In the genomic region with DNA sequence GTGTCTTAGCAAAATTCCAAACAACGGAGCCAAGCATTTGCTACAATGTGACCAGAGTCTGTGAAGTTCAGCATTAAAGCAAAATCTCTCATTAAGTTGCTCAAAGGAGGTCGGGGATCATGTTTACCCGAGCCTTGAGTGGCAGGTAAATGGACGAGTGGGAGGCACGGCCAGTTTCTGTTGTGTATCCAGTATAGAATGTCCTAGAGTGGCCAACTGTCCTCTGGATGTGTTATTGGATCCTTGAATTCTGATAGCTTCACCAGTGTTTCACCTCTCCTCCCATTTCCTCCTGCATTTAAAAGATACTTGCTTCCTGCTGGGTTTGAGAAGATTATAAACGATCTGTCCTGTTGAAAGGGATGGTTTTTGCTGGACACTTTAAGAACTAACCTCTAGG, we compare ENCODE assay signal across 22 mouse cellular contexts. TPM values are rescaled to one million over a fixed set of nuclear protein-coding genes. Genes with fewer than 3 reads are reported as not detected.
DNase-seq lines count a peak whose midpoint lies in the region; ATAC-seq lines count a peak whose summit lies in the region.
"Had no signal": no experiment of that assay in that cellular context is flagged by ENCODE, and none has a peak within 500 bp of the region (broad histone marks: within the 10 kb centered on the region; RNA-seq: fewer than 3 reads in every experiment).

No protein-coding gene starts in this region.

- H3K36me3 ChIP-seq in heart, embryonic 13.5 days: no peaks in the 10 kb centered on the region
- H3K36me3 ChIP-seq in heart, embryonic 12.5 days: no peaks in the 10 kb centered on the region
- H3K36me3 ChIP-seq in liver, embryonic 12.5 days: no peaks in the 10 kb centered on the region
- no peaks in the 10 kb centered on the region for H3K36me3 ChIP-seq in liver, embryonic 11.5 days (ENCODE audit: control insufficient read depth, insufficient read depth, low read length)
- no peaks in the 10 kb centered on the region for H3K36me3 ChIP-seq in embryonic facial prominence, embryonic 12.5 days
- H3K36me3 ChIP-seq: heart, embryonic 10.5 days; midbrain, embryonic 10.5 days; neural tube, embryonic 13.5 days had no signal

- H3K27ac ChIP-seq in heart, embryonic 13.5 days (replicated peaks): 0 out of 2 replicates have a peak overlapping the region, but pooled peaks have one; percentile 12
- no peak overlapping the region; the same call in 1 of the 2 replicates for H3K27ac ChIP-seq in heart, embryonic 12.5 days (ENCODE audit: poor library complexity, severe bottlenecking)
- H3K27ac ChIP-seq in liver, embryonic 12.5 days: no peak overlapping the region
- H3K27ac ChIP-seq in liver, embryonic 11.5 days (ENCODE audit: low read depth, low read length): no peak overlapping the region; the same call in 1 of the 2 replicates
- H3K27ac ChIP-seq in embryonic facial prominence, embryonic 12.5 days: no peak overlapping the region
- H3K27ac ChIP-seq: heart, embryonic 10.5 days; hindbrain, postnatal 0 days; liver, embryonic 14.5 days; midbrain, embryonic 10.5 days; neural tube, embryonic 13.5 days had no signal

- no peaks in the 10 kb centered on the region for H3K27me3 ChIP-seq in heart, embryonic 13.5 days (replicated peaks)
- H3K27me3 ChIP-seq in heart, embryonic 12.5 days (replicated peaks): no peaks in the 10 kb centered on the region
- 0 out of 2 replicates have a peak, but pooled peaks cover 4% of the 10 kb centered on the region for H3K27me3 ChIP-seq in liver, embryonic 12.5 days (replicated peaks)
- no peaks in the 10 kb centered on the region for H3K27me3 ChIP-seq in liver, embryonic 11.5 days (replicated peaks; ENCODE audit: control insufficient read depth, insufficient read depth, low read length)
- H3K27me3 ChIP-seq in embryonic facial prominence, embryonic 12.5 days: 0 out of 2 replicates have a peak, but pooled peaks cover 3% of the 10 kb centered on the region
- H3K27me3 ChIP-seq: neural tube, embryonic 13.5 days had no signal

- DNase-seq in liver, embryonic 11.5 days (ENCODE audit: low spot score): no peak
- peak; percentile 62 for DNase-seq in skeletal muscle tissue, adult 2 months (ENCODE audit: low read depth, low spot score)
- DNase-seq in left cerebral cortex, adult 8-10 months (ENCODE audit: low spot score in 2 of 2): no peak
- no peak for DNase-seq in left cerebral cortex, postnatal 10 days (ENCODE audit: extremely low spot score in 1 of 2, low spot score in 2 of 2)
- DNase-seq: adrenal gland, postnatal 36 days; cerebellum, adult 9-10 months; heart, postnatal 36 days; kidney, adult 18-20 months; layer of hippocampus, adult 9-11 months; right cerebral cortex, postnatal 14 days; thymus, postnatal 14 days had no signal

- no peak overlapping the region for H3K4me3 ChIP-seq in heart, embryonic 13.5 days
- H3K4me3 ChIP-seq in heart, embryonic 12.5 days: no peak overlapping the region
- no peak overlapping the region for H3K4me3 ChIP-seq in liver, embryonic 12.5 days
- no peak overlapping the region for H3K4me3 ChIP-seq in liver, embryonic 11.5 days (ENCODE audit: low read depth, low read length)
- no peak overlapping the region for H3K4me3 ChIP-seq in embryonic facial prominence, embryonic 12.5 days
- H3K4me3 ChIP-seq: heart, embryonic 10.5 days; midbrain, embryonic 10.5 days; neural tube, embryonic 13.5 days had no signal

- H3K4me2 ChIP-seq in heart, embryonic 13.5 days: no peak overlapping the region
- no peak overlapping the region for H3K4me2 ChIP-seq in heart, embryonic 12.5 days
- H3K4me2 ChIP-seq in liver, embryonic 12.5 days: no peak overlapping the region
- no peak overlapping the region for H3K4me2 ChIP-seq in liver, embryonic 11.5 days
- H3K4me2 ChIP-seq in embryonic facial prominence, embryonic 12.5 days (replicated peaks): no peak overlapping the region
- H3K4me2 ChIP-seq: neural tube, embryonic 13.5 days had no signal

- no peaks in the 10 kb centered on the region for H3K9me3 ChIP-seq in heart, embryonic 13.5 days
- H3K9me3 ChIP-seq in heart, embryonic 12.5 days (replicated peaks): no peaks in the 10 kb centered on the region
- no peaks in the 10 kb centered on the region for H3K9me3 ChIP-seq in liver, embryonic 12.5 days (replicated peaks)
- no peaks in the 10 kb centered on the region for H3K9me3 ChIP-seq in liver, embryonic 11.5 days (ENCODE audit: control insufficient read depth, low read length)
- no peaks in the 10 kb centered on the region for H3K9me3 ChIP-seq in embryonic facial prominence, embryonic 12.5 days
- H3K9me3 ChIP-seq: heart, embryonic 10.5 days; midbrain, embryonic 10.5 days; neural tube, embryonic 13.5 days had no signal

- H3K9ac ChIP-seq in heart, embryonic 13.5 days: no peak overlapping the region
- H3K9ac ChIP-seq in heart, embryonic 12.5 days: no peak overlapping the region
- no peak overlapping the region for H3K9ac ChIP-seq in liver, embryonic 12.5 days
- H3K9ac ChIP-seq in liver, embryonic 11.5 days (ENCODE audit: low read depth, low read length): no peak overlapping the region
- no peak overlapping the region for H3K9ac ChIP-seq in embryonic facial prominence, embryonic 12.5 days
- H3K9ac ChIP-seq: liver, embryonic 14.5 days; neural tube, embryonic 13.5 days had no signal

- ATAC-seq in heart, embryonic 13.5 days (ENCODE audit: extremely low read depth, insufficient number of reproducible peaks, low FRiP score, low TSS enrichment): no peak
- no peak for ATAC-seq in heart, embryonic 12.5 days (ENCODE audit: insufficient number of reproducible peaks, low FRiP score)
- 0 out of 2 replicates have a peak, but pooled peaks have one; percentile 42 for ATAC-seq in liver, embryonic 12.5 days
- ATAC-seq in liver, embryonic 11.5 days (replicated peaks; ENCODE audit: low FRiP score): no peak
- peak; percentile 37; the same call in 1 of the 2 replicates for ATAC-seq in embryonic facial prominence, embryonic 12.5 days (ENCODE audit: insufficient number of reproducible peaks, insufficient read depth, low FRiP score, low TSS enrichment)
- ATAC-seq: forebrain, embryonic 16.5 days; hindbrain, postnatal 0 days; Patski had no signal

- intact Hi-C loops in left cerebral cortex, postnatal 10 days (cut with DNase I): no loop called here

- 46% methylated on average over 6 of the region's 6 CpGs for WGBS in heart, embryonic 13.5 days
- WGBS in heart, embryonic 12.5 days: 45% methylated on average over 6 of the region's 6 CpGs
- WGBS in liver, embryonic 12.5 days (ENCODE audit: insufficient replicate concordance): 47% methylated on average over 6 of the region's 6 CpGs
- 50% methylated on average over 6 of the region's 6 CpGs for WGBS in liver, embryonic 11.5 days
- 15% methylated on average over 6 of the region's 6 CpGs for WGBS in embryonic facial prominence, embryonic 12.5 days

- peaks cover 44% of the 10 kb centered on the region for H3K4me1 ChIP-seq in heart, embryonic 13.5 days
- H3K4me1 ChIP-seq in heart, embryonic 12.5 days (replicated peaks): peaks cover 23% of the 10 kb centered on the region
- H3K4me1 ChIP-seq in liver, embryonic 12.5 days: peaks cover 28% of the 10 kb centered on the region
- peaks cover 8% of the 10 kb centered on the region for H3K4me1 ChIP-seq in liver, embryonic 11.5 days (replicated peaks; ENCODE audit: control insufficient read depth, insufficient read depth, low read length)
- H3K4me1 ChIP-seq in embryonic facial prominence, embryonic 12.5 days: peaks cover 45% of the 10 kb centered on the region

RNA-seq across cellular contexts. Expression of gene Cped1, which starts 14.4 kb away (rescaled TPM):
- 5.8 and 6.0 TPM in 2 replicates for polyA plus RNA-seq in heart, embryonic 13.5 days (2015; fragmentation: Nextera tagmentation; extraction: Ambion mirVana)
- 5.2 and 6.0 TPM in 2 replicates for polyA plus RNA-seq in heart, embryonic 12.5 days (2016; fragmentation: Nextera tagmentation; extraction: Ambion mirVana)
- 3.6 and 4.1 TPM in 2 replicates for polyA plus RNA-seq in liver, embryonic 12.5 days (2016; fragmentation: Nextera tagmentation; extraction: Ambion mirVana)
- 6.9 TPM in 2 replicates for polyA plus RNA-seq in liver, embryonic 11.5 days (2014; fragmentation: Nextera tagmentation; extraction: Ambion mirVana)
- polyA plus RNA-seq in embryonic facial prominence, embryonic 12.5 days (2016; fragmentation: Nextera tagmentation; extraction: Ambion mirVana): 34.7 and 35.9 TPM in 2 replicates
- total RNA-seq in left cerebral cortex, adult 8-10 months (2022): 1 to 10 TPM; 3.9 to 5.7 (median 4.8) TPM
- 1 to 10 TPM; 1.9 to 2.0 TPM for total RNA-seq in left cerebral cortex, postnatal 10 days (2021)

RNA-seq across cellular contexts. Expression of gene Ing3, which starts 50.7 kb away (rescaled TPM):
- polyA plus RNA-seq in heart, embryonic 13.5 days (2015; fragmentation: Nextera tagmentation; extraction: Ambion mirVana): 30.4 and 36.3 TPM in 2 replicates
- 32.9 and 37.8 TPM in 2 replicates for polyA plus RNA-seq in heart, embryonic 12.5 days (2016; fragmentation: Nextera tagmentation; extraction: Ambion mirVana)
- polyA plus RNA-seq in liver, embryonic 12.5 days (2016; fragmentation: Nextera tagmentation; extraction: Ambion mirVana): 21.8 and 24.9 TPM in 2 replicates
- polyA plus RNA-seq in liver, embryonic 11.5 days (2014; fragmentation: Nextera tagmentation; extraction: Ambion mirVana): 28.4 and 29.2 TPM in 2 replicates
- 59.3 and 64.1 TPM in 2 replicates for polyA plus RNA-seq in embryonic facial prominence, embryonic 12.5 days (2016; fragmentation: Nextera tagmentation; extraction: Ambion mirVana)
- total RNA-seq in left cerebral cortex, adult 8-10 months (2022): 10 to 100 TPM; 19.0 to 26.7 (median 20.4) TPM
- 10 to 100 TPM; 21.6 to 23.2 TPM for total RNA-seq in left cerebral cortex, postnatal 10 days (2021)

Comparison
In these comparisons a context has a peak if more than half of its experiments do, and no peak if none do; other contexts are left out.
1. ATAC-seq: peak in liver, embryonic 12.5 days (single experiment) and embryonic facial prominence, embryonic 12.5 days (single experiment); none in heart, embryonic 13.5 days (single experiment), heart, embryonic 12.5 days (single experiment) and liver, embryonic 11.5 days (single experiment).